Mouse (Mus musculus) hindbrain, embryonic 16.5 days (tissue): ENCODE measurements around the gene Ndufs7. TPM values are rescaled to one million over a fixed set of nuclear protein-coding genes. Genes with fewer than 3 reads are reported as not detected.

ENCODE experiments used
- ATAC-seq: fragments of 200-750 bp; cut with Nextera tagmentation; 2 replicates; pipeline ENCODE4 v1.8.0; 2017; ENCODE audit warnings: moderate TSS enrichment, moderate library complexity
- H3K27ac ChIP-seq: fragments of 300-500 bp; sonication (generic); 2 replicates; pipeline ENCODE4 v1.5.1; 2014; ENCODE audit warnings: low read depth, mild to moderate bottlenecking, control low read depth, low read length, moderate library complexity
- H3K27me3 ChIP-seq: fragments of 300-500 bp; sonication (generic); replicated peaks from 2 replicates; pipeline ENCODE4 v1.6.1; 2014; ENCODE audit warnings: low read length; ENCODE audit not compliant: control insufficient read depth, insufficient read depth
- H3K36me3 ChIP-seq: fragments of 300-500 bp; sonication (generic); 2 replicates; pipeline ENCODE4 v1.6.1; 2014; ENCODE audit warnings: mild to moderate bottlenecking, low read length, moderate library complexity, mixed read lengths; ENCODE audit not compliant: control insufficient read depth, insufficient read depth
- H3K4me1 ChIP-seq: fragments of 300-500 bp; sonication (generic); 2 replicates; pipeline ENCODE4 v1.6.1; 2014; ENCODE audit warnings: low read depth, low read length; ENCODE audit not compliant: control insufficient read depth, insufficient read depth
- H3K4me2 ChIP-seq: fragments of 300-500 bp; sonication (generic); 2 replicates; pipeline ENCODE4 v1.6.1; 2014; ENCODE audit warnings: mild to moderate bottlenecking, low read length, control low read depth, moderate library complexity
- H3K4me3 ChIP-seq: fragments of 300-500 bp; sonication (generic); 2 replicates; pipeline ENCODE4 v1.5.1; 2014; ENCODE audit warnings: mild to moderate bottlenecking, low read length, control low read depth, moderate library complexity
- H3K9ac ChIP-seq: fragments of 300-500 bp; sonication (generic); 2 replicates; pipeline ENCODE4 v1.6.1; 2014; ENCODE audit warnings: low read depth, mild to moderate bottlenecking, control low read depth, low read length, moderate library complexity
- H3K9me3 ChIP-seq: fragments of 300-500 bp; sonication (generic); 2 replicates; pipeline ENCODE4 v1.6.1; 2014; ENCODE audit warnings: mild to moderate bottlenecking, low read length, moderate library complexity; ENCODE audit not compliant: control insufficient read depth
- WGBS: fragments of 180-500 bp; shearing (Covaris S2); extraction: QIAGEN DNeasy Blood & Tissue Kit; methylation state at CpG from one replicate; pipeline ENCODE4 v1.1.7; 2014; 5-methylcytosine and 5-hydroxymethylcytosine counted together
- polyA plus RNA-seq: library from polyadenylated mRNA; unstranded; fragments of >200 nt; fragmentation: Nextera tagmentation; extraction: Ambion mirVana; gene quantifications from 2 replicates; pipeline ENCODE4 v1.2.1, GENCODE M21; 2015

Gene Ndufs7
- polyA plus RNA-seq, 1 experiment from 2014 or later: 361 TPM

- ATAC-seq: no peak
- Histone ChIP-seq H3K4me3 (no peak overlapping the region), H3K9ac (peak overlapping the region; percentile 84), H3K4me2 (no peak overlapping the region; the same call in 1 of the 2 replicates), H3K27ac (peak overlapping the region; percentile 98), H3K36me3 (peaks cover 9% of the 10 kb centered on the region), H3K9me3 (no peaks in the 10 kb centered on the region), H3K4me1 (peaks cover 48% of the 10 kb centered on the region), H3K27me3 (no peaks in the 10 kb centered on the region)
- 46% methylated on average over 7 of the region's 7 CpGs for whole genome bisulfite sequencing
Measured at GRCm38 (mm10) chr10:80294788-80295303, 45.9 kb downstream of the Ndufs7 start.

GRCm38 (mm10) chr10:80295618-80296425 is 46.9 kb downstream of the Ndufs7 start, which contains the start of gene Apc2:
Gene Apc2 (plus strand): TSS chr10:80295977.
- H3K36me3 ChIP-seq: peaks cover 9% of the 10 kb centered on the region
- peaks cover 48% of the 10 kb centered on the region for H3K4me1 ChIP-seq
- ATAC-seq: peak; percentile 66
- H3K4me2 ChIP-seq: peak within 1 kb of the TSS; percentile 83
- H3K27ac ChIP-seq: peak within 1 kb of the TSS; percentile 98
- H3K9ac ChIP-seq: peak within 1 kb of the TSS; percentile 84
- H3K4me3 ChIP-seq: peak within 1 kb of the TSS; percentile 57
- no peaks in the 10 kb centered on the region for H3K9me3 ChIP-seq
- no peaks in the 10 kb centered on the region for H3K27me3 ChIP-seq
- 0% methylated on average over 25 of the region's 26 CpGs for WGBS

- Histone ChIP-seq H3K27me3 (no peaks in the 10 kb centered on the region), H3K27ac (peak overlapping the region; percentile 98), H3K9me3 (no peaks in the 10 kb centered on the region), H3K4me2 (peak overlapping the region; percentile 83), H3K9ac (peak overlapping the region; percentile 84), H3K36me3 (peaks cover 9% of the 10 kb centered on the region), H3K4me3 (peak overlapping the region; percentile 57), H3K4me1 (peaks cover 54% of the 10 kb centered on the region)
- WGBS: 87% methylated on average over 5 of the region's 5 CpGs
- no peak for ATAC-seq
Measured at GRCm38 (mm10) chr10:80296824-80297223, 47.9 kb downstream of the Ndufs7 start.

- Histone ChIP-seq H3K27me3 (no peaks in the 10 kb centered on the region), H3K27ac (peak overlapping the region; percentile 98), H3K4me2 (peak overlapping the region; percentile 83), H3K4me1 (peaks cover 60% of the 10 kb centered on the region), H3K36me3 (peaks cover 10% of the 10 kb centered on the region), H3K9ac (peak overlapping the region; percentile 84; the same call in 1 of the 2 replicates), H3K4me3 (no peak overlapping the region), H3K9me3 (no peaks in the 10 kb centered on the region)
- no peak for ATAC-seq
- 67% methylated on average over 8 of the region's 8 CpGs for WGBS
Measured at GRCm38 (mm10) chr10:80297526-80298133, 48.7 kb downstream of the Ndufs7 start.

- Histone ChIP-seq H3K4me1 (peaks cover 60% of the 10 kb centered on the region), H3K27ac (peak overlapping the region; percentile 98), H3K4me3 (peak overlapping the region; percentile 63), H3K36me3 (peaks cover 11% of the 10 kb centered on the region), H3K9me3 (no peaks in the 10 kb centered on the region), H3K4me2 (peak overlapping the region; percentile 81), H3K27me3 (no peaks in the 10 kb centered on the region), H3K9ac (peak overlapping the region; percentile 94)
- peak; percentile 77 for ATAC-seq
- 2% methylated on average over 26 of the region's 26 CpGs for WGBS
Measured at GRCm38 (mm10) chr10:80298571-80299281, 49.8 kb downstream of the Ndufs7 start.

- Histone ChIP-seq H3K9ac (peak overlapping the region; percentile 94), H3K36me3 (peaks cover 6% of the 10 kb centered on the region), H3K4me1 (peaks cover 62% of the 10 kb centered on the region), H3K27ac (peak overlapping the region; percentile 98), H3K9me3 (no peaks in the 10 kb centered on the region), H3K4me3 (peak overlapping the region; percentile 63), H3K27me3 (no peaks in the 10 kb centered on the region), H3K4me2 (peak overlapping the region; percentile 81)
- 3% methylated on average over 15 of the region's 15 CpGs for WGBS
- no peak for ATAC-seq
Measured at GRCm38 (mm10) chr10:80299301-80299700, 50.4 kb downstream of the Ndufs7 start.

GRCm38 (mm10) chr10:80299824-80300223 is 50.9 kb downstream of the Ndufs7 start:
- H3K27me3 ChIP-seq: no peaks in the 10 kb centered on the region
- peaks cover 4% of the 10 kb centered on the region; the same call in 1 of the 2 replicates for H3K36me3 ChIP-seq
- H3K9me3 ChIP-seq: no peaks in the 10 kb centered on the region
- H3K9ac ChIP-seq: peak overlapping the region; percentile 94
- peak overlapping the region; percentile 81 for H3K4me2 ChIP-seq
- peak overlapping the region; percentile 98 for H3K27ac ChIP-seq
- H3K4me3 ChIP-seq: peak overlapping the region; percentile 63
- peaks cover 66% of the 10 kb centered on the region for H3K4me1 ChIP-seq
- ATAC-seq: no peak
- 28% methylated on average over 10 of the region's 10 CpGs for WGBS

- H3K4me2 ChIP-seq: peak overlapping the region; percentile 81
- peaks cover 61% of the 10 kb centered on the region for H3K4me1 ChIP-seq
- H3K9ac ChIP-seq: peak overlapping the region; percentile 94
- ATAC-seq: peak; percentile 85
- peak overlapping the region; percentile 63 for H3K4me3 ChIP-seq
- H3K9me3 ChIP-seq: no peaks in the 10 kb centered on the region
- no peaks in the 10 kb centered on the region for H3K27me3 ChIP-seq
- peak overlapping the region; percentile 98 for H3K27ac ChIP-seq
- 11% methylated on average over 11 of the region's 11 CpGs for WGBS
- peaks cover 11% of the 10 kb centered on the region for H3K36me3 ChIP-seq
Measured at GRCm38 (mm10) chr10:80300672-80301181, 51.8 kb downstream of the Ndufs7 start.
